Comparison of ENCODE assay signal across 11 mouse cellular contexts in the genomic region with DNA sequence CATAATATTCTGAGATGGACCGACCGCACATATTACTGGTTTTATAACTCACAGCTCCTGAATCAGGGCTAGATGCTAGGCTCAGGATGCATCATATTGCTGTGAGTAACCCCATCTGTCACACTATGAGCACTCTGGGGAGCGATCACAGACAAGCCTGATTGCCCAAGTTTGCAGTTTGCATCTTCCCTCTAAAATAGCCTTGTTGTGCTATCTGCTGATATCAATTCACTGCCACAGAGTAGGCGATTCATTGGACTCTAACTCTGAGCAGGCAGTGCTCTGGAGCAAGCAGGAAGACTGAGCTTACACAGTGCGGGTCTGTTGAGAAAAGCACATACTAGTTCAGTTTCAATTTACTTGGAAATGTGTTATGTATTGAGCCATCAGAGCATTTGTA.
"Had no signal": no experiment of that assay in that cellular context is flagged by ENCODE, and none has a peak within 500 bp of the region (broad histone marks: within the 10 kb centered on the region; RNA-seq: fewer than 3 reads in every experiment).

No protein-coding gene starts in this region.

- H3K9me3 ChIP-seq: limb, embryonic 12.5 days; midbrain, embryonic 12.5 days; stomach, embryonic 15.5 days had no signal

- H3K4me1 ChIP-seq: limb, embryonic 12.5 days; midbrain, embryonic 12.5 days; stomach, embryonic 15.5 days had no signal

- H3K4me2 ChIP-seq: limb, embryonic 12.5 days; midbrain, embryonic 12.5 days; stomach, embryonic 15.5 days had no signal

- H3K9ac ChIP-seq: limb, embryonic 12.5 days; liver, embryonic 14.5 days; midbrain, embryonic 12.5 days; stomach, embryonic 15.5 days had no signal

- H3K36me3 ChIP-seq: limb, embryonic 12.5 days; midbrain, embryonic 12.5 days; stomach, embryonic 15.5 days had no signal

- H3K27me3 ChIP-seq: limb, embryonic 12.5 days; midbrain, embryonic 12.5 days; stomach, embryonic 15.5 days had no signal

- ATAC-seq: intestine, postnatal 0 days had no signal

- DNase-seq: kidney, adult 8-10 months; kidney, postnatal 25 days; liver; lung, adult 18-20 months; thymus, adult 2 months; thymus, postnatal 25 days had no signal

- H3K4me3 ChIP-seq: limb, embryonic 12.5 days; midbrain, embryonic 12.5 days; stomach, embryonic 15.5 days had no signal

- H3K27ac ChIP-seq: limb, embryonic 12.5 days; liver, embryonic 14.5 days; midbrain, embryonic 12.5 days; stomach, embryonic 15.5 days had no signal
